Mouse (Mus musculus) left cerebral cortex, adult 8-10 months (tissue): Measurements from ENCODE around the gene Gm11127. TPM values are rescaled to one million over a fixed set of nuclear protein-coding genes. Genes with fewer than 3 reads are reported as not detected.

Source experiments
- total RNA-seq, 4 experiments: library from RNA; stranded (reverse); gene quantifications; 2 replicates each; pipeline ENCODE4 v1.2.4; 2022

Gm11127 gene
- total RNA-seq, 4 experiments from 2014 or later, result 0.72 to 3.4 (median 2.0) TPM

Other genes with a start within 250 kb of the Gm11127 start
- 10 to 100 TPM; 11.1 to 17.3 (median 15.2) TPM for gene Ier3, start 236.7 kb downstream of the Gm11127 start, total RNA-seq
- gene Flot1, start 235.1 kb downstream of the Gm11127 start, total RNA-seq, result 100 to 1,000 TPM; 118 to 151 (median 137) TPM
- 100 to 1,000 TPM; 430 to 459 (median 451) TPM for gene Tubb5, start 220.1 kb downstream of the Gm11127 start, total RNA-seq
- 10 to 100 TPM; 13.8 to 21.2 (median 18.2) TPM for gene Mdc1, start 216.9 kb downstream of the Gm11127 start, total RNA-seq
- 1 to 10 TPM; 2.6 to 3.4 (median 3.0) TPM for gene Nrm, start 197.1 kb downstream of the Gm11127 start, total RNA-seq
- 10 to 100 TPM in 2 of 4 experiments, 1 to 10 TPM in 2; 9.1 to 15.0 (median 10.9) TPM for gene Ppp1r18, start 192.8 kb downstream of the Gm11127 start, total RNA-seq
- gene Dhx16, start 178.6 kb downstream of the Gm11127 start, total RNA-seq, result 10 to 100 TPM; 28.1 to 30.6 (median 29.0) TPM
- 10 to 100 TPM; 40.3 to 63.3 (median 51.9) TPM for gene 2310061I04Rik, start 160.9 kb downstream of the Gm11127 start, total RNA-seq
- gene Atat1, start 148.3 kb downstream of the Gm11127 start, total RNA-seq, result 10 to 100 TPM; 52.5 to 57.0 (median 53.1) TPM
- gene Mrps18b, start 142.0 kb downstream of the Gm11127 start, total RNA-seq, result 10 to 100 TPM; 42.6 to 48.7 (median 47.6) TPM
- 10 to 100 TPM; 61.5 to 70.4 (median 63.2) TPM for gene Ppp1r10, start 141.9 kb downstream of the Gm11127 start, total RNA-seq
- 10 to 100 TPM; 60.6 to 75.4 (median 65.0) TPM for gene Abcf1, start 88.6 kb downstream of the Gm11127 start, total RNA-seq
- gene Gnl1, start 78.5 kb downstream of the Gm11127 start, total RNA-seq, result 100 to 1,000 TPM; 180 to 196 (median 184) TPM
- 10 to 100 TPM; 35.3 to 44.5 (median 38.4) TPM for gene Prr3, start 78.1 kb downstream of the Gm11127 start, total RNA-seq
- 1 to 10 TPM; 1.1 to 3.3 (median 1.6) TPM for gene H2-T24, start 37.8 kb downstream of the Gm11127 start, total RNA-seq
- gene H2-T23, start 25.5 kb downstream of the Gm11127 start, total RNA-seq, result 10 to 100 TPM; 15.9 to 25.5 (median 21.3) TPM
- 10 to 100 TPM; 17.7 to 21.2 (median 18.6) TPM for gene H2-T22, start 15.6 kb downstream of the Gm11127 start, total RNA-seq
- not detected for gene Gm6034, start 15.4 kb downstream of the Gm11127 start, total RNA-seq
- gene Gm19684, start 63.3 kb upstream of the Gm11127 start, total RNA-seq, result under 1 TPM in 2 of 4 experiments, not detected in 2; 0.23 to 0.52 TPM
- under 1 TPM in 1 of 4 experiments, not detected in 3; 0.43 TPM for gene Gm7030, start 71.1 kb upstream of the Gm11127 start, total RNA-seq
- not detected for gene Gm8909, start 110.2 kb upstream of the Gm11127 start, total RNA-seq
- gene H2-T3, start 131.9 kb upstream of the Gm11127 start, total RNA-seq, result not detected
- gene Rpp21, start 199.7 kb upstream of the Gm11127 start, total RNA-seq, result 10 to 100 TPM; 34.6 to 47.5 (median 38.3) TPM
- gene Trim39, start 213.9 kb upstream of the Gm11127 start, total RNA-seq, result 10 to 100 TPM; 20.6 to 24.7 (median 23.3) TPM
- not detected for gene H2-M10.2, start 228.1 kb upstream of the Gm11127 start, total RNA-seq